Mouse (Mus musculus): Measurements from ENCODE around the gene Ipcef1. TPM values are rescaled to one million over a fixed set of nuclear protein-coding genes. Genes with fewer than 3 reads are reported as not detected.

The Ipcef1 gene
- total RNA-seq, 2 experiments from 2014 or later: 80.6 to 105 TPM

- intact Hi-C loops (cut with DNase I): no loop called here
- H3K27ac ChIP-seq: no peak overlapping the region
- TF ChIP-seq CTCF (IDR thresholded peaks at IDR 0.05): no peak
- DNase-seq (ENCODE audit: extremely low spot score in 1 of 2, low spot score in 2 of 2): no peak
- H3K4me3 ChIP-seq: no peak overlapping the region
Observed at GRCm38 (mm10) chr10:6956357-6956756, 95.9 kb downstream of the Ipcef1 start.

- no peak overlapping the region for H3K4me3 ChIP-seq
- DNase-seq (ENCODE audit: extremely low spot score in 1 of 2, low spot score in 2 of 2): no peak
- no peak overlapping the region for H3K27ac ChIP-seq
- TF ChIP-seq CTCF (IDR thresholded peaks at IDR 0.05): no peak
- intact Hi-C loops (cut with DNase I): no loop called here
Observed at GRCm38 (mm10) chr10:6954533-6954932, 97.7 kb downstream of the Ipcef1 start.

GRCm38 (mm10) chr10:6953115-6953514 lies 99.2 kb downstream of the Ipcef1 start:
- TF ChIP-seq CTCF (IDR thresholded peaks at IDR 0.05): no peak
- H3K27ac ChIP-seq: no peak overlapping the region
- no peak overlapping the region for H3K4me3 ChIP-seq
- no peak for DNase-seq (ENCODE audit: extremely low spot score in 1 of 2, low spot score in 2 of 2)
- intact Hi-C loops (cut with DNase I): no loop called here

GRCm38 (mm10) chr10:6936671-6937425 lies 115.4 kb downstream of the Ipcef1 start:
- peak overlapping the region; percentile 74 for H3K27ac ChIP-seq
- DNase-seq (ENCODE audit: extremely low spot score in 1 of 2, low spot score in 2 of 2): peak; percentile 40 to 57
- TF ChIP-seq CTCF (IDR thresholded peaks at IDR 0.05): no peak; the same call in none of the 2 replicates
- no peak overlapping the region for H3K4me3 ChIP-seq
- intact Hi-C loops (cut with DNase I): loop anchor here (2.0 to 5.0 kb wide), 2 partner anchors 36 to 40 kb away; no protein-coding TSS in a partner anchor

GRCm38 (mm10) chr10:6934776-6935175 lies 117.5 kb downstream of the Ipcef1 start:
- intact Hi-C loops (cut with DNase I): loop anchor here (5.0 kb wide), 1 partner anchor 43 kb away; no protein-coding TSS in a partner anchor
- Histone ChIP-seq H3K27ac (no peak overlapping the region; the same call in 1 of the 2 replicates), H3K4me3 (no peak overlapping the region)
- no peak for DNase-seq (ENCODE audit: extremely low spot score in 1 of 2, low spot score in 2 of 2)
- no peak for TF ChIP-seq CTCF (IDR thresholded peaks at IDR 0.05)

- intact Hi-C loops (cut with DNase I): loop anchor here (2.0 kb wide), 1 partner anchor 14 kb away; no protein-coding TSS in a partner anchor
- peak overlapping the region; percentile 60 for H3K27ac ChIP-seq
Observed at GRCm38 (mm10) chr10:6930889-6931288, 121.4 kb downstream of the Ipcef1 start.

GRCm38 (mm10) chr10:6930398-6930797 lies 121.9 kb downstream of the Ipcef1 start:
- TF ChIP-seq CTCF (IDR thresholded peaks at IDR 0.05): no peak
- intact Hi-C loops (cut with DNase I): loop anchor here (2.0 kb wide), 1 partner anchor 14 kb away; no protein-coding TSS in a partner anchor
- H3K4me3 ChIP-seq: no peak overlapping the region
- H3K27ac ChIP-seq: peak overlapping the region; percentile 77
- DNase-seq (ENCODE audit: extremely low spot score in 1 of 2, low spot score in 2 of 2): no peak

More at GRCm38 (mm10) chr10:6930889-6931288, 121.4 kb downstream of the Ipcef1 start:
- TF ChIP-seq CTCF (IDR thresholded peaks at IDR 0.05): no peak
- DNase-seq (ENCODE audit: extremely low spot score in 1 of 2, low spot score in 2 of 2): no peak
- no peak overlapping the region for H3K4me3 ChIP-seq

- Histone ChIP-seq H3K27ac (no peak overlapping the region), H3K4me3 (no peak overlapping the region)
- TF ChIP-seq CTCF (IDR thresholded peaks at IDR 0.05): no peak
- DNase-seq (ENCODE audit: extremely low spot score in 1 of 2, low spot score in 2 of 2): no peak
- intact Hi-C loops (cut with DNase I): no loop called here
Observed at GRCm38 (mm10) chr10:6928905-6929304, 123.4 kb downstream of the Ipcef1 start.

- no peak overlapping the region for H3K4me3 ChIP-seq
- intact Hi-C loops (cut with DNase I): no loop called here
- no peak for TF ChIP-seq CTCF (IDR thresholded peaks at IDR 0.05)
- no peak for DNase-seq (ENCODE audit: extremely low spot score in 1 of 2, low spot score in 2 of 2)
- H3K27ac ChIP-seq: peak overlapping the region; percentile 5; the same call in 1 of the 2 replicates
Observed at GRCm38 (mm10) chr10:6927600-6928223, 124.6 kb downstream of the Ipcef1 start.

GRCm38 (mm10) chr10:6926724-6927123 lies 125.6 kb downstream of the Ipcef1 start:
- DNase-seq (ENCODE audit: extremely low spot score in 1 of 2, low spot score in 2 of 2): no peak
- intact Hi-C loops (cut with DNase I): no loop called here
- TF ChIP-seq CTCF (IDR thresholded peaks at IDR 0.05): no peak
- Histone ChIP-seq H3K27ac (peak overlapping the region; percentile 71), H3K4me3 (no peak overlapping the region)

- Histone ChIP-seq H3K27ac (peak overlapping the region; percentile 87), H3K4me3 (no peak overlapping the region)
- DNase-seq (ENCODE audit: extremely low spot score in 1 of 2, low spot score in 2 of 2): peak; percentile 54 to 71
- intact Hi-C loops (cut with DNase I): loop anchor here (2.0 to 5.0 kb wide), 2 partner anchors 14 to 61 kb away; no protein-coding TSS in a partner anchor
- TF ChIP-seq CTCF (IDR thresholded peaks at IDR 0.05): no peak
Observed at GRCm38 (mm10) chr10:6916545-6917257, 135.6 kb downstream of the Ipcef1 start.

Data from left cerebral cortex, adult 2 months (tissue).